Mouse (Mus musculus): Measurements from ENCODE around the gene 2900011O08Rik.

DNA sequence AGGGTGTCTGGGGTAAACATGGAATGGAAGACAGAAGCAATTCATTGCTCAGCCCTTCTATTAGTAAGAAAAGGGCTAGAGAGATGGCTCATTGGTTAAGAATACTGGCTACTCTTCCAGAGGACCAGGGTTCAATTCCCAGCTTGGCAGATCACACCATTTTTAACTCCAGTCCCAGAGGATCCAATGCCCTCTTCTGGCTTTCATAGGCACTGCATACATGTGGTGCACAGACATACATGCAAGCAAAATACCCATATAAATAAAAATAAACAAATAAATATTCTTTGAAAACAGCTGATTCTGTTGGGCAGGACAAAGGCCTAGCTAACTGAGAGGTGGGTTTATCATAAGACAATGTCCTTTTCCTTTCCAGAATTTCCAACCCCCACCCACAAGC, 136.2 kb downstream of the 2900011O08Rik start:
- TF ChIP-seq CTCF (IDR thresholded peaks at IDR 0.05; ENCODE audit: borderline replicate concordance, insufficient read depth, low read depth, low read length) (no peak), POLR2A (IDR thresholded peaks at IDR 0.05; ENCODE audit: borderline replicate concordance, insufficient read depth, low read length) (no peak)
